Mouse (Mus musculus) adipocyte (in vitro differentiated cells): ENCODE measurements at regions not wholly inside any gene's neighbourhood (a gene's known extent, or its start where the extent isn't known, plus 50 kb on each side); places are given as distances from the start of the nearest gene placed in this dataset.
A peak's percentile ranks its signal among the peaks of the same experiment; 100 is the strongest.
"Not testable (repeated sequence)": the region's sequence is repeated elsewhere in the genome, so short reads cannot be mapped to it uniquely, and the experiment has no call there.

Source experiments
- DNase-seq: peaks from one replicate; pipeline ENCODE4 v3.0.0-alpha.2; 2016; ENCODE audit warnings: low spot score

- DNase-seq, result not testable (repeated sequence)
Observed at GRCm38 (mm10) chr16:61056175-61056574, 450.8 kb upstream of the Epha6 start.

- DNase-seq, result peak; percentile 6
Observed at GRCm38 (mm10) chr16:61041140-61041586, 435.8 kb upstream of the Epha6 start.
